ENCODE assay signal across 8 mouse cellular contexts in genomic region chr3:116966800-116967199, GRCm38 (mm10). TPM values are rescaled to one million over a fixed set of nuclear protein-coding genes. Genes with fewer than 3 reads are reported as not detected.
DNase-seq lines count a peak whose midpoint lies in the region; ATAC-seq and TF ChIP-seq lines count a peak whose summit lies in the region.

No protein-coding gene starts in this region.

- intact Hi-C loops in gastrocnemius, postnatal 14 days (cut with DNase I; ENCODE audit: low total_unique reads) = no loop called here

- H3K27ac ChIP-seq in cortical plate, adult 2 months (ENCODE audit: insufficient read depth, low read length) = peak overlapping the region; percentile 85
- H3K27ac ChIP-seq in hindbrain, postnatal 0 days = peak overlapping the region; percentile 11; the same call in 1 of the 2 replicates
- H3K27ac ChIP-seq in intestine, embryonic 15.5 days = no peak overlapping the region

- peak overlapping the region; percentile 71 for H3K4me2 ChIP-seq in hindbrain, postnatal 0 days (ENCODE audit: low read depth, low read length)
- H3K4me2 ChIP-seq in intestine, embryonic 15.5 days (replicated peaks) = no peak overlapping the region

- TF ChIP-seq CTCF in cortical plate, adult 2 months (IDR thresholded peaks at IDR 0.05; ENCODE audit: extremely low read depth, insufficient read depth, low read length) = no peak
- TF ChIP-seq CTCF in hindbrain, postnatal 0 days (IDR thresholded peaks at IDR 0.05; ENCODE audit: low read depth) = no peak

- H3K36me3 ChIP-seq in hindbrain, postnatal 0 days (ENCODE audit: insufficient read depth, low read length) = no peaks in the 10 kb centered on the region
- no peaks in the 10 kb centered on the region for H3K36me3 ChIP-seq in intestine, embryonic 15.5 days

- no peak for TF ChIP-seq POLR2A in cortical plate, adult 2 months (IDR thresholded peaks at IDR 0.05; ENCODE audit: extremely low read depth, insufficient read depth, low read length)

- ATAC-seq in hindbrain, postnatal 0 days = no peak
- no peak for ATAC-seq in intestine, embryonic 15.5 days

- H3K27me3 ChIP-seq in hindbrain, postnatal 0 days (ENCODE audit: insufficient read depth, low read length) = no peaks in the 10 kb centered on the region
- H3K27me3 ChIP-seq in intestine, embryonic 15.5 days (replicated peaks) = no peaks in the 10 kb centered on the region

- H3K4me3 ChIP-seq in cortical plate, adult 2 months (ENCODE audit: insufficient read depth, low read length) = peak overlapping the region; percentile 63
- H3K4me3 ChIP-seq in hindbrain, postnatal 0 days (ENCODE audit: low read length) = peak overlapping the region; percentile 47; the same call in 1 of the 2 replicates
- no peak overlapping the region for H3K4me3 ChIP-seq in intestine, embryonic 15.5 days (replicated peaks)

- H3K9ac ChIP-seq in hindbrain, postnatal 0 days (replicated peaks; ENCODE audit: low read length) = no peak overlapping the region
- no peak overlapping the region for H3K9ac ChIP-seq in intestine, embryonic 15.5 days

- no peaks in the 10 kb centered on the region for H3K9me3 ChIP-seq in hindbrain, postnatal 0 days (ENCODE audit: low read length)
- no peaks in the 10 kb centered on the region for H3K9me3 ChIP-seq in intestine, embryonic 15.5 days

- H3K4me1 ChIP-seq in cortical plate, adult 2 months (ENCODE audit: control insufficient read depth, insufficient read depth, low read length) = no peaks in the 10 kb centered on the region; the same call in 1 of the 2 replicates
- no peaks in the 10 kb centered on the region; the same call in 1 of the 2 replicates for H3K4me1 ChIP-seq in hindbrain, postnatal 0 days (ENCODE audit: insufficient read depth, low read length)
- H3K4me1 ChIP-seq in intestine, embryonic 15.5 days (replicated peaks) = 0 out of 2 replicates have a peak, but pooled peaks cover 5% of the 10 kb centered on the region

- DNase-seq in gastrocnemius, postnatal 25 days = peak; percentile 45
- DNase-seq in gastrocnemius, postnatal 14 days = no peak
- DNase-seq in hindbrain, postnatal 0 days (ENCODE audit: low spot score) = peak; percentile 31
- DNase-seq in lung, postnatal 25 days (ENCODE audit: low spot score) = peak; percentile 62
- DNase-seq in cerebellum, postnatal 10 days = no peak
- DNase-seq in frontal cortex, adult 2 months (ENCODE audit: extremely low spot score in 1 of 2, low spot score in 1 of 2) = no peak

- 39% methylated on average over 6 of the region's 6 CpGs for WGBS in hindbrain, postnatal 0 days
- 69% methylated on average over 6 of the region's 6 CpGs for WGBS in intestine, embryonic 15.5 days

RNA-seq across cellular contexts. Expression of gene 4930455H04Rik, which starts 1.3 kb away (rescaled TPM):
- not detected for total RNA-seq in gastrocnemius, postnatal 25 days (2021)
- total RNA-seq in gastrocnemius, postnatal 14 days (2021) = under 1 TPM in 1 of 2 experiments, not detected in 1; 0.18 TPM
- not detected in 2 replicates for polyA plus RNA-seq in cortical plate, adult 2 months (2012; rRNA removed)
- not detected in 2 replicates for total RNA-seq in hindbrain, postnatal 0 days (2014; rRNA removed)
- not detected in 2 replicates for polyA plus RNA-seq in hindbrain, postnatal 0 days (2015; fragmentation: Nextera tagmentation; extraction: Ambion mirVana)
- polyA plus RNA-seq in frontal cortex, adult 2 months (2012; rRNA removed) = not detected in 2 replicates
- not detected in 2 replicates for polyA plus RNA-seq in intestine, embryonic 15.5 days (2015; fragmentation: Nextera tagmentation; extraction: Ambion mirVana)

RNA-seq across cellular contexts. Expression of gene Palmd, which starts 2.0 kb away (rescaled TPM):
- total RNA-seq in gastrocnemius, postnatal 25 days (2021) = 10 to 100 TPM; 16.8 to 26.3 TPM
- total RNA-seq in gastrocnemius, postnatal 14 days (2021) = 10 to 100 TPM; 25.5 to 27.2 TPM
- 9.4 and 10.5 TPM in 2 replicates for polyA plus RNA-seq in cortical plate, adult 2 months (2012; rRNA removed)
- total RNA-seq in hindbrain, postnatal 0 days (2014; rRNA removed) = 2.9 and 4.9 TPM in 2 replicates
- polyA plus RNA-seq in hindbrain, postnatal 0 days (2015; fragmentation: Nextera tagmentation; extraction: Ambion mirVana) = 9.1 and 9.7 TPM in 2 replicates
- 10.8 and 12.8 TPM in 2 replicates for polyA plus RNA-seq in frontal cortex, adult 2 months (2012; rRNA removed)
- 2.9 and 3.2 TPM in 2 replicates for polyA plus RNA-seq in intestine, embryonic 15.5 days (2015; fragmentation: Nextera tagmentation; extraction: Ambion mirVana)

Comparison
In these comparisons a context has a peak if more than half of its experiments do, and no peak if none do; other contexts are left out.
1. DNase-seq: peak in gastrocnemius, postnatal 25 days (single experiment), hindbrain, postnatal 0 days (single experiment) and lung, postnatal 25 days (single experiment); none in gastrocnemius, postnatal 14 days (single experiment), cerebellum, postnatal 10 days (0 of 2) and frontal cortex, adult 2 months (0 of 2).